ENCODE assay signal across 12 mouse cellular contexts in the genomic region with DNA sequence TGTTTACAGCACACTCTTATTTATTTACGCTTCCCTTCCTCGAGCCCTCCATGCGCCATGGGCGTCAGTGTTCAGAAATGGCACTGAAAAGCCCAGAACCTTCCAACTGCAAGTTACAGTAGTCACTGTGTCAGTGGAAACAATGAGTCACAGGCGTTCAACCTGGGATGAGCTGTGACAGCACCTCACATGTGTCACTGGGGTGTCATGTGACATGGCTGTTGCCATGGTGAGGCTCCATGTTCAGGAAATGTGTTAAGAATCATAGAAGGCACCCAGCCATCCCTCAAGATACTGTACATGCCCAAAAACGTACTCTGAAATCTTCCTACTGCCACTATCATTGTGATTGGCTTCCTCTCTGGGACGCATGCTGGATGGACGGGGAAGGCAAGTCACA.
DNase-seq lines count a peak whose midpoint lies in the region; ATAC-seq lines count a peak whose summit lies in the region.
"Had no signal": no experiment of that assay in that cellular context is flagged by ENCODE, and none has a peak within 500 bp of the region (broad histone marks: within the 10 kb centered on the region; RNA-seq: fewer than 3 reads in every experiment).

No protein-coding gene starts in this region.

- no peak overlapping the region for H3K4me2 ChIP-seq in forebrain, embryonic 15.5 days (replicated peaks)
- H3K4me2 ChIP-seq in hindbrain, embryonic 11.5 days (replicated peaks; ENCODE audit: low read depth, low read length) = no peak overlapping the region
- H3K4me2 ChIP-seq: intestine, embryonic 15.5 days; liver, embryonic 11.5 days had no signal

- H3K9ac ChIP-seq in forebrain, embryonic 15.5 days (replicated peaks) = no peak overlapping the region
- H3K9ac ChIP-seq in hindbrain, embryonic 11.5 days (ENCODE audit: low read depth, low read length) = no peak overlapping the region
- H3K9ac ChIP-seq: intestine, embryonic 15.5 days had no signal

- WGBS in forebrain, embryonic 15.5 days = 69% methylated on average over 8 of the region's 8 CpGs
- WGBS in forebrain, embryonic 10.5 days = 90% methylated on average over 8 of the region's 8 CpGs
- 92% methylated on average over 8 of the region's 8 CpGs for WGBS in hindbrain, embryonic 11.5 days

- peak overlapping the region; percentile 13 for H3K27ac ChIP-seq in forebrain, embryonic 15.5 days (replicated peaks)
- H3K27ac ChIP-seq in forebrain, embryonic 10.5 days = no peak overlapping the region
- H3K27ac ChIP-seq in hindbrain, embryonic 11.5 days (ENCODE audit: low read depth, low read length) = no peak overlapping the region
- H3K27ac ChIP-seq: intestine, embryonic 15.5 days had no signal

- no peaks in the 10 kb centered on the region for H3K9me3 ChIP-seq in forebrain, embryonic 15.5 days
- no peaks in the 10 kb centered on the region for H3K9me3 ChIP-seq in forebrain, embryonic 10.5 days
- no peaks in the 10 kb centered on the region for H3K9me3 ChIP-seq in hindbrain, embryonic 11.5 days (ENCODE audit: control insufficient read depth, low read length)
- H3K9me3 ChIP-seq: intestine, embryonic 15.5 days had no signal

- DNase-seq in forebrain, embryonic 10.5 days (ENCODE audit: extremely low spot score, low spot score) = no peak
- peak; percentile 86 for DNase-seq in CD4-positive helper T cell, adult 2 months (ENCODE audit: low read depth, low spot score)
- DNase-seq in adrenal gland, postnatal 10 days = peak; percentile 51
- no peak for DNase-seq in kidney, postnatal 25 days
- no peak for DNase-seq in layer of hippocampus, postnatal 10 days (ENCODE audit: low spot score in 2 of 2)
- no peak for DNase-seq in hindbrain, embryonic 11.5 days (ENCODE audit: low spot score)
- DNase-seq: cerebellum, adult 11 months; kidney, postnatal 14 days had no signal

- peak; percentile 85 for ATAC-seq in forebrain, embryonic 15.5 days (replicated peaks)
- ATAC-seq in monocyte, adult 5-6 weeks (replicated peaks; ENCODE audit: insufficient number of reproducible peaks, low FRiP score, low TSS enrichment, poor library complexity, severe bottlenecking) = peak; percentile 22; the same call in 1 of the 2 replicates
- no peak for ATAC-seq in hindbrain, embryonic 11.5 days (ENCODE audit: low FRiP score)
- ATAC-seq: intestine, embryonic 15.5 days had no signal

- peaks cover 3% of the 10 kb centered on the region; the same call in 1 of the 2 replicates for H3K4me1 ChIP-seq in forebrain, embryonic 15.5 days
- H3K4me1 ChIP-seq in forebrain, embryonic 10.5 days = no peaks in the 10 kb centered on the region
- no peaks in the 10 kb centered on the region for H3K4me1 ChIP-seq in hindbrain, embryonic 11.5 days (replicated peaks; ENCODE audit: control insufficient read depth, insufficient read depth, low read length)

- H3K36me3 ChIP-seq in forebrain, embryonic 15.5 days = no peaks in the 10 kb centered on the region
- peaks cover 5% of the 10 kb centered on the region; the same call in 1 of the 2 replicates for H3K36me3 ChIP-seq in forebrain, embryonic 10.5 days (replicated peaks)
- no peaks in the 10 kb centered on the region for H3K36me3 ChIP-seq in hindbrain, embryonic 11.5 days (ENCODE audit: control insufficient read depth, insufficient read depth, low read length)
- H3K36me3 ChIP-seq: intestine, embryonic 15.5 days had no signal

- H3K4me3 ChIP-seq in forebrain, embryonic 15.5 days = no peak overlapping the region
- H3K4me3 ChIP-seq in forebrain, embryonic 10.5 days = no peak overlapping the region
- no peak overlapping the region for H3K4me3 ChIP-seq in hindbrain, embryonic 11.5 days (ENCODE audit: low read depth, low read length)
- H3K4me3 ChIP-seq: intestine, embryonic 15.5 days had no signal

- no peaks in the 10 kb centered on the region for H3K27me3 ChIP-seq in forebrain, embryonic 15.5 days
- no peaks in the 10 kb centered on the region for H3K27me3 ChIP-seq in forebrain, embryonic 10.5 days (ENCODE audit: poor library complexity, severe bottlenecking)
- no peaks in the 10 kb centered on the region for H3K27me3 ChIP-seq in hindbrain, embryonic 11.5 days (ENCODE audit: control insufficient read depth, insufficient read depth, low read length)
- H3K27me3 ChIP-seq: intestine, embryonic 15.5 days had no signal

Comparison
In these comparisons a context has a peak if more than half of its experiments do, and no peak if none do; other contexts are left out.
1. DNase-seq: peak in CD4-positive helper T cell, adult 2 months (single experiment) and adrenal gland, postnatal 10 days (single experiment); none in forebrain, embryonic 10.5 days (single experiment), kidney, postnatal 25 days (0 of 2), layer of hippocampus, postnatal 10 days (0 of 2) and hindbrain, embryonic 11.5 days (single experiment).